8 mouse cellular contexts compared by ENCODE assay signal in the genomic region with DNA sequence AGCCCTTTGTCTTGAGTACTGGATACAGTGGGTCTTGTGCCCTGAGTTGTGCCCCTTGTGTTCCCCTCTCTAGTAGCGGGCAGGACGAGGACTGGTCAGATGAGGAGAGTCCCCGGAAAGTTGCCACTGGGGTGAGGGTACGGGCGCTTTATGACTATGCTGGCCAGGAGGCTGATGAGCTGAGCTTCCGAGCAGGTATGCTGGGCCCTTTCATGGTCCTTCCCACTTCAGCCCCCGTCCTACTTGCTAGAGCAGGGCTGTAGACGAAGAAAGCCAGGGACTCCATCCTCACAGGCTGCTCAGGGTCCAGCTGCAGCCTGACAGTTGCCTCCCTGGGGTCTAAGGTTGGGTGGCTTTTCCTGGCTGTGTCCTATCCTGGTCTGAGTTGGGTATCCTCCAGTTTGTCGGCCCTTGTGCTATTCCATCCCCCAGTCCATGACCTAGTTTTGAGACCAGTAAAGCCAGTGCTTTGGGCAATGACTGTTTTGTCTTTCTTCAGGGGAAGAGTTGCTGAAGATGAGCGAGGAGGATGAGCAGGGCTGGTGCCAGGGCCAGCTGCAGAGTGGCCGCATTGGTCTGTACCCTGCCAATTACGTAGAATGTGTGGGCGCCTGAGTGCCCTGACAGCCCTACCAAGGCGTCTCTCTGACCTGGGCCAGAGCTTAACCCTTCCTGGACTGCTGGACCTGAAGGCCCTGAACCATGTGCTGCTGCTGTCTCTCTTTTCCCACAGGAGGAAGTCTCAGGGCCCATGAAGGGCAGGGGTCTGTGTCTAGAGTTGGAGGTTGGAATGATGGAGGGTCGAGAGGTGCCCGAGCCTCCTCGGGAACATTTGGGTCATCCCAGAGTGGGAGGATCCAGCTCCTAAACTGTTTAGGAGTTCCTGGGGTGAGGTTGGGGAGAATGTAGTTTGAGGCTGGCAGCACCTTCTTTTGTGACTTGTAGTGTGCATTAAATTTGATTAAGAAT. TPM values are rescaled to one million over a fixed set of nuclear protein-coding genes. Genes with fewer than 3 reads are reported as not detected.
DNase-seq lines count a peak whose midpoint lies in the region; ATAC-seq and TF ChIP-seq lines count a peak whose summit lies in the region.

No protein-coding gene starts in this region.

- no peak for TF ChIP-seq CTCF in bone marrow macrophage, adult 2 months (IDR thresholded peaks at IDR 0.05; ENCODE audit: low read depth, low read length)

- 85% methylated on average over 17 of the region's 17 CpGs for WGBS in heart, embryonic 13.5 days
- WGBS in hindbrain, embryonic 10.5 days: 90% methylated on average over 17 of the region's 17 CpGs
- WGBS in midbrain, embryonic 11.5 days: 90% methylated on average over 17 of the region's 17 CpGs

- H3K9ac ChIP-seq in heart, embryonic 13.5 days: peak overlapping the region; percentile 73
- peak overlapping the region; percentile 63 for H3K9ac ChIP-seq in midbrain, embryonic 11.5 days (ENCODE audit: low read length)

- DNase-seq in heart, adult 18-20 months: no peak
- no peak for DNase-seq in hindbrain, embryonic 10.5 days (ENCODE audit: low spot score)
- DNase-seq in midbrain, embryonic 11.5 days (ENCODE audit: low spot score, missing footprints): peak; percentile 78
- DNase-seq in spleen, postnatal 4 days (ENCODE audit: low spot score in 2 of 2): no peak
- DNase-seq in B cell, adult 2 months: no peak
- DNase-seq in right cerebral cortex, postnatal 4 days: no peak

- H3K27ac ChIP-seq in heart, embryonic 13.5 days (replicated peaks): peak overlapping the region; percentile 94
- peak overlapping the region; percentile 58; the same call in 1 of the 2 replicates for H3K27ac ChIP-seq in bone marrow macrophage, adult 2 months (ENCODE audit: insufficient read depth, low read depth, low read length)
- H3K27ac ChIP-seq in hindbrain, embryonic 10.5 days: peak overlapping the region; percentile 92
- peak overlapping the region; percentile 67; the same call in 1 of the 2 replicates for H3K27ac ChIP-seq in midbrain, embryonic 11.5 days (ENCODE audit: low read depth, low read length)

- no peak for ATAC-seq in heart, embryonic 13.5 days (ENCODE audit: extremely low read depth, insufficient number of reproducible peaks, low FRiP score, low TSS enrichment)
- ATAC-seq in midbrain, embryonic 11.5 days (ENCODE audit: low FRiP score): peak; percentile 1; the same call in 1 of the 2 replicates

- peak overlapping the region; percentile 92 for H3K4me2 ChIP-seq in heart, embryonic 13.5 days
- H3K4me2 ChIP-seq in midbrain, embryonic 11.5 days: peak overlapping the region; percentile 63

- peaks cover 63% of the 10 kb centered on the region for H3K36me3 ChIP-seq in heart, embryonic 13.5 days
- peaks cover 62% of the 10 kb centered on the region for H3K36me3 ChIP-seq in hindbrain, embryonic 10.5 days
- H3K36me3 ChIP-seq in midbrain, embryonic 11.5 days (ENCODE audit: control insufficient read depth, insufficient read depth, low read length): peaks cover 11% of the 10 kb centered on the region

- no peak for TF ChIP-seq POLR2A in bone marrow macrophage, adult 2 months (IDR thresholded peaks at IDR 0.05; ENCODE audit: borderline replicate concordance, low read depth, low read length)

- peaks cover 32% of the 10 kb centered on the region for H3K4me1 ChIP-seq in heart, embryonic 13.5 days
- H3K4me1 ChIP-seq in bone marrow macrophage, adult 2 months (ENCODE audit: control insufficient read depth, insufficient read depth, low read length): peaks cover 10% of the 10 kb centered on the region
- H3K4me1 ChIP-seq in hindbrain, embryonic 10.5 days (replicated peaks): peaks cover 38% of the 10 kb centered on the region
- peaks cover 8% of the 10 kb centered on the region for H3K4me1 ChIP-seq in midbrain, embryonic 11.5 days (ENCODE audit: control insufficient read depth, insufficient read depth, low read length)

- peak overlapping the region; percentile 69 for H3K4me3 ChIP-seq in heart, embryonic 13.5 days
- H3K4me3 ChIP-seq in bone marrow macrophage, adult 2 months (ENCODE audit: insufficient read depth, low read length): peak overlapping the region; percentile 84
- H3K4me3 ChIP-seq in hindbrain, embryonic 10.5 days: peak overlapping the region; percentile 89
- peak overlapping the region; percentile 87 for H3K4me3 ChIP-seq in midbrain, embryonic 11.5 days (ENCODE audit: low read depth, low read length)

- H3K27me3 ChIP-seq in heart, embryonic 13.5 days (replicated peaks): no peaks in the 10 kb centered on the region
- H3K27me3 ChIP-seq in hindbrain, embryonic 10.5 days (ENCODE audit: insufficient read depth, poor library complexity, severe bottlenecking): no peaks in the 10 kb centered on the region
- no peaks in the 10 kb centered on the region for H3K27me3 ChIP-seq in midbrain, embryonic 11.5 days (ENCODE audit: control insufficient read depth, insufficient read depth, low read length)

- no peaks in the 10 kb centered on the region for H3K9me3 ChIP-seq in heart, embryonic 13.5 days
- H3K9me3 ChIP-seq in hindbrain, embryonic 10.5 days: no peaks in the 10 kb centered on the region
- no peaks in the 10 kb centered on the region for H3K9me3 ChIP-seq in midbrain, embryonic 11.5 days (ENCODE audit: control insufficient read depth, low read length)

RNA-seq across cellular contexts. Expression of gene Arfgap2, which starts 0.8 kb away (rescaled TPM):
- polyA plus RNA-seq in heart, embryonic 13.5 days (2015; fragmentation: Nextera tagmentation; extraction: Ambion mirVana): 63.3 and 64.4 TPM in 2 replicates
- 10 to 100 TPM; 52.1 to 54.1 TPM for total RNA-seq in heart, adult 18-20 months (2021)
- 52.3 TPM in 2 replicates for polyA plus RNA-seq in bone marrow macrophage, adult 2 months (2012; ENCODE audit: insufficient read depth, insufficient read length, missing spikeins)
- polyA plus RNA-seq in hindbrain, embryonic 10.5 days (2016; fragmentation: Nextera tagmentation; extraction: Ambion mirVana): 93.6 and 94.4 TPM in 2 replicates
- 85.7 and 86.6 TPM in 2 replicates for polyA plus RNA-seq in midbrain, embryonic 11.5 days (2014; fragmentation: Nextera tagmentation; extraction: Ambion mirVana)

RNA-seq across cellular contexts. Expression of gene Pacsin3, which starts 8.2 kb away (rescaled TPM):
- polyA plus RNA-seq in heart, embryonic 13.5 days (2015; fragmentation: Nextera tagmentation; extraction: Ambion mirVana): 35.4 and 38.2 TPM in 2 replicates
- total RNA-seq in heart, adult 18-20 months (2021): 100 to 1,000 TPM; 137 to 170 TPM
- 0.64 and 1.3 TPM in 2 replicates for polyA plus RNA-seq in bone marrow macrophage, adult 2 months (2012; ENCODE audit: insufficient read depth, insufficient read length, missing spikeins)
- polyA plus RNA-seq in hindbrain, embryonic 10.5 days (2016; fragmentation: Nextera tagmentation; extraction: Ambion mirVana): 30.0 and 38.5 TPM in 2 replicates
- 20.9 and 24.3 TPM in 2 replicates for polyA plus RNA-seq in midbrain, embryonic 11.5 days (2014; fragmentation: Nextera tagmentation; extraction: Ambion mirVana)

RNA-seq across cellular contexts. Expression of gene Ddb2, which starts 27.2 kb away (rescaled TPM):
- 7.1 and 7.4 TPM in 2 replicates for polyA plus RNA-seq in heart, embryonic 13.5 days (2015; fragmentation: Nextera tagmentation; extraction: Ambion mirVana)
- total RNA-seq in heart, adult 18-20 months (2021): 1 to 10 TPM; 2.3 to 3.4 TPM
- polyA plus RNA-seq in bone marrow macrophage, adult 2 months (2012; ENCODE audit: insufficient read depth, insufficient read length, missing spikeins): 12.6 and 13.1 TPM in 2 replicates
- 8.3 and 10.5 TPM in 2 replicates for polyA plus RNA-seq in hindbrain, embryonic 10.5 days (2016; fragmentation: Nextera tagmentation; extraction: Ambion mirVana)
- polyA plus RNA-seq in midbrain, embryonic 11.5 days (2014; fragmentation: Nextera tagmentation; extraction: Ambion mirVana): 7.9 and 8.2 TPM in 2 replicates
